Mouse (Mus musculus) B cell, adult 62 days (primary cell): ENCODE results near the gene Tbx5. TPM values are rescaled to one million over a fixed set of nuclear protein-coding genes. Genes with fewer than 3 reads are reported as not detected.

Experiments
- total RNA-seq: library from RNA; stranded (reverse); gene quantifications from 4 replicates; pipeline ENCODE4 v1.2.4, GENCODE M21; 2023

Gene Tbx5
- total RNA-seq = not detected in 4 replicates

DNA sequence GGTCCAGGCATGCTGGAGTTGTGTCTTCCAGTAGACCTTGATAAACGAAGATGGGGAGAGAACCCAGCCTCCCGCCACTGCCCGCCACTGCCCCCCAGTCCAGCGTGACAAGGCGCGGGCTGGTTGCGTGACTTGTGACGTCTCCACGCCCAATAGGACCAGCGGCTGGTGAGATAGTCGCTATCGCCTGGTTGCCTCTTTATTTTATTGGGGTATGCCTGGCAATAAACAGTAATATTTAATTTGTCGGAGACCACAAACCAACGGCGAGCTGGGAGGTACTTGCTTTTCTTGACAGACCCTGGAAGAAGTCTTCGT is at the start of gene Tbx5:
Gene Tbx5 (plus strand): TSS at position 190 of the 318 bp plus-strand sequence.

Other genes with a start within 250 kb of the Tbx5 start
- gene Tbx3, start 162.0 kb upstream of the Tbx5 start, total RNA-seq = not detected in 4 replicates